Mouse (Mus musculus) heart, adult 2 months (tissue): ENCODE data around the gene Nupr1. TPM values are rescaled to one million over a fixed set of nuclear protein-coding genes. Genes with fewer than 3 reads are reported as not detected.
"Not testable (repeated sequence)": the region's sequence is repeated elsewhere in the genome, so short reads cannot be mapped to it uniquely, and the experiment has no call there.

Source experiments
- DNase-seq, 2 experiments: peaks; one replicate each; pipeline ENCODE4 v3.0.0; 2021
- H3K27ac ChIP-seq: fragments of 200-600 bp; 2 replicates; pipeline ENCODE4 v1.8.1; 2022
- H3K27me3 ChIP-seq: fragments of 200-500 bp; 2 replicates; pipeline ENCODE4 v1.6.1; 2012; ENCODE audit warnings: mild to moderate bottlenecking, low read length, inconsistent platforms, mixed read lengths; ENCODE audit not compliant: control insufficient read depth, insufficient read depth
- H3K36me3 ChIP-seq: fragments of 200-500 bp; 2 replicates; pipeline ENCODE4 v1.6.1; 2012; ENCODE audit warnings: low read length, inconsistent platforms; ENCODE audit not compliant: control insufficient read depth, insufficient read depth
- H3K4me1 ChIP-seq: fragments of 200-500 bp; 2 replicates; pipeline ENCODE4 v1.6.1; 2011; ENCODE audit warnings: low read length; ENCODE audit not compliant: control insufficient read depth, insufficient read depth
- H3K4me3 ChIP-seq: fragments of 200-600 bp; 2 replicates; pipeline ENCODE4 v1.8.1; 2022
- H3K79me2 ChIP-seq: fragments of 200-500 bp; replicated peaks from 2 replicates; pipeline ENCODE4 v1.6.1; 2012; ENCODE audit warnings: mild to moderate bottlenecking, inconsistent platforms, low read length, moderate library complexity, mixed read lengths; ENCODE audit not compliant: control insufficient read depth, insufficient read depth
- H3K9ac ChIP-seq: fragments of 200-500 bp; 2 replicates; pipeline ENCODE4 v1.6.1; 2012; ENCODE audit warnings: low read depth, mild to moderate bottlenecking, control low read depth, inconsistent platforms, low read length, mixed read lengths
- CTCF ChIP-seq: fragments of 200-600 bp; IDR thresholded peaks from 2 replicates; pipeline ENCODE4 v1.8.1; 2022; ENCODE audit warnings: antibody characterized with exemption, mild to moderate bottlenecking, moderate library complexity
- EP300 ChIP-seq: fragments of 200-500 bp; IDR thresholded peaks from 2 replicates; pipeline ENCODE4 v1.6.1; 2011; ENCODE audit warnings: low read depth, low read length, control low read depth; ENCODE audit not compliant: insufficient read depth
- POLR2A ChIP-seq: fragments of 200-500 bp; IDR thresholded peaks from 2 replicates; pipeline ENCODE4 v1.6.1; 2011; ENCODE audit warnings: mild to moderate bottlenecking, low read depth, low read length, control low read depth; ENCODE audit not compliant: insufficient read depth
- WGBS: fragments of 180-500 bp; shearing (Covaris S2); methylation state at CpG from one replicate; pipeline ENCODE4 v1.1.7; 2018; 5-methylcytosine and 5-hydroxymethylcytosine counted together
- intact Hi-C: fragments of 180-260 bp; cut with DNase I; formaldehyde crosslinking; loops from one replicate; pipeline ENCODE4 v1.15.1; 2025
- polyA plus RNA-seq: library from polyadenylated mRNA; depleted of rRNA; stranded (reverse); fragments of >200 nt; gene quantifications from 2 replicates; pipeline ENCODE4 v1.2.3, GENCODE M21; 2012
- total RNA-seq, 2 experiments: library from RNA; stranded (reverse); gene quantifications; 2 replicates each; pipeline ENCODE4 v1.2.3; 2021

Gene Nupr1
- total and polyA plus RNA-seq, 3 experiments, result 4.8 to 13.9 (median 6.5) TPM

GRCm38 (mm10) chr7:126649231-126650051 is 18.8 kb upstream of the Nupr1 start, which contains the start of gene Sgf29:
TSS of gene Sgf29 (plus strand) at chr7:126649309.
- Histone ChIP-seq H3K27me3 (no peaks in the 10 kb centered on the region), H3K4me1 (peaks cover 10% of the 10 kb centered on the region), H3K79me2 (no peaks in the 10 kb centered on the region), H3K27ac (peak within 1 kb of the TSS; percentile 89), H3K4me3 (peak within 1 kb of the TSS; percentile 91), H3K36me3 (no peaks in the 10 kb centered on the region; the same call in 1 of the 2 replicates), H3K9ac (peak within 1 kb of the TSS; percentile 72)
- intact Hi-C loops, result no loop called here
- peak; percentile 56 for TF ChIP-seq EP300
- peak; percentile 99 for TF ChIP-seq POLR2A
- TF ChIP-seq CTCF, result peak; percentile 21; the same call in 1 of the 2 replicates
- WGBS, result under 1% methylated on average over 57 of the region's 57 CpGs
- DNase-seq, result peak; percentile 97

- intact Hi-C loops, result no loop called here
- Histone ChIP-seq H3K27me3 (no peaks in the 10 kb centered on the region), H3K4me1 (peaks cover 11% of the 10 kb centered on the region), H3K36me3 (no peaks in the 10 kb centered on the region; the same call in 1 of the 2 replicates), H3K27ac (peak overlapping the region; percentile 89), H3K4me3 (peak overlapping the region; percentile 91; the same call in 1 of the 2 replicates), H3K79me2 (no peaks in the 10 kb centered on the region), H3K9ac (no peak overlapping the region)
- TF ChIP-seq CTCF, result peak; percentile 54
- TF ChIP-seq EP300, result no peak
- no peak for DNase-seq
- 66% methylated on average over 4 of the region's 4 CpGs for WGBS
Measured at GRCm38 (mm10) chr7:126648486-126648885, 17.8 kb upstream of the Nupr1 start.

GRCm38 (mm10) chr7:126645708-126646107 is 15.0 kb upstream of the Nupr1 start:
- intact Hi-C loops, result no loop called here
- Histone ChIP-seq H3K4me3 (no peak overlapping the region), H3K36me3 (no peaks in the 10 kb centered on the region), H3K9ac (no peak overlapping the region), H3K27me3 (no peaks in the 10 kb centered on the region), H3K27ac (peak overlapping the region; percentile 93), H3K4me1 (peaks cover 11% of the 10 kb centered on the region), H3K79me2 (no peaks in the 10 kb centered on the region)
- peak; percentile 26 to 31 for DNase-seq
- TF ChIP-seq CTCF (no peak), POLR2A (peak; percentile 53; the same call in 1 of the 2 replicates), EP300 (peak; percentile 82)
- WGBS, result 26% methylated on average over 5 of the region's 5 CpGs

GRCm38 (mm10) chr7:126644914-126645313 is 14.3 kb upstream of the Nupr1 start:
- intact Hi-C loops, result no loop called here
- H3K4me1 ChIP-seq, result peaks cover 11% of the 10 kb centered on the region

GRCm38 (mm10) chr7:126644345-126644744 is 13.7 kb upstream of the Nupr1 start:
- TF ChIP-seq POLR2A, result no peak
- TF ChIP-seq EP300, result no peak
- TF ChIP-seq CTCF, result no peak
- H3K27ac ChIP-seq, result peak overlapping the region; percentile 93
- WGBS, result 54% methylated on average over 3 of the region's 3 CpGs
- no peaks in the 10 kb centered on the region for H3K27me3 ChIP-seq
- no peak for DNase-seq
- no peak overlapping the region for H3K4me3 ChIP-seq
- no peaks in the 10 kb centered on the region for H3K36me3 ChIP-seq
- H3K79me2 ChIP-seq, result no peaks in the 10 kb centered on the region
- intact Hi-C loops, result no loop called here
- H3K4me1 ChIP-seq, result peaks cover 9% of the 10 kb centered on the region
- H3K9ac ChIP-seq, result no peak overlapping the region

More at GRCm38 (mm10) chr7:126644914-126645313, 14.3 kb upstream of the Nupr1 start:
- Histone ChIP-seq H3K27me3 (no peaks in the 10 kb centered on the region), H3K9ac (no peak overlapping the region), H3K79me2 (no peaks in the 10 kb centered on the region), H3K4me3 (no peak overlapping the region), H3K36me3 (no peaks in the 10 kb centered on the region), H3K27ac (peak overlapping the region; percentile 93)
- DNase-seq, result no peak
- TF ChIP-seq POLR2A (no peak), EP300 (no peak), CTCF (no peak)

GRCm38 (mm10) chr7:126643244-126643617 is 12.6 kb upstream of the Nupr1 start:
- not testable (repeated sequence) for H3K9ac ChIP-seq, H3K4me3 ChIP-seq, H3K79me2 ChIP-seq, H3K36me3 ChIP-seq, H3K27ac ChIP-seq, H3K4me1 ChIP-seq, H3K27me3 ChIP-seq
- WGBS, result 24% methylated on average over 3 of the region's 3 CpGs
- intact Hi-C loops, result loop anchor here (1.0 to 2.0 kb wide), 2 partner anchors 34 to 50 kb away; partner anchors contain the start of gene Sult1a1
- TF ChIP-seq CTCF (peak; percentile 81), EP300 (0 out of 2 replicates have a peak, but pooled peaks have one; percentile 20)
- DNase-seq, result peak; percentile 36 to 37
